Mouse (Mus musculus): Measurements from ENCODE around the gene Gpr25.

- TF ChIP-seq CTCF (IDR thresholded peaks at IDR 0.05; ENCODE audit: low read depth) (no peak), EP300 (IDR thresholded peaks at IDR 0.05; ENCODE audit: low read depth) (no peak)
Measured at GRCm38 (mm10) chr1:136258495-136258894, 2.2 kb downstream of the Gpr25 start.

Measured in heart, postnatal 0 days (tissue).